Mouse (Mus musculus) erythroblast, embryonic 14.5 days (primary cell): ENCODE results near the gene Fmod. TPM values are rescaled to one million over a fixed set of nuclear protein-coding genes. Genes with fewer than 3 reads are reported as not detected.

ENCODE experiments used
- H3K27me3 ChIP-seq: 2 replicates; pipeline ENCODE4 v1.6.1; 2012; ENCODE audit warnings: inconsistent platforms; ENCODE audit not compliant: control insufficient read depth
- H3K36me3 ChIP-seq: 2 replicates; pipeline ENCODE4 v1.6.1; 2012; ENCODE audit warnings: mild to moderate bottlenecking, inconsistent platforms; ENCODE audit not compliant: control insufficient read depth
- H3K4me1 ChIP-seq: 2 replicates; pipeline ENCODE4 v1.6.1; 2012; ENCODE audit warnings: inconsistent platforms; ENCODE audit not compliant: control insufficient read depth
- H3K4me3 ChIP-seq: replicated peaks from 2 replicates; pipeline ENCODE3; 2012; ENCODE audit warnings: moderate library complexity, mild to moderate bottlenecking, inconsistent platforms
- H3K9me3 ChIP-seq: 2 replicates; pipeline ENCODE4 v1.6.1; 2012; ENCODE audit warnings: low read length, inconsistent platforms, mixed read lengths; ENCODE audit not compliant: control insufficient read depth
- GATA1 ChIP-seq: IDR thresholded peaks from 2 replicates; pipeline ENCODE4 v1.6.1; 2012; ENCODE audit warnings: low read length, inconsistent platforms, mixed read lengths
- TAL1 ChIP-seq: IDR thresholded peaks from 3 replicates; pipeline ENCODE4 v1.6.1; 2012; ENCODE audit warnings: low read length, inconsistent platforms, mixed read lengths
- polyA plus RNA-seq: library from polyadenylated mRNA; stranded (reverse); fragments of >175 nt; gene quantifications from 2 replicates; pipeline ENCODE4 v1.2.3, GENCODE M21; 2012

Gene Fmod
- polyA plus RNA-seq, 1 experiment: not detected

DNA sequence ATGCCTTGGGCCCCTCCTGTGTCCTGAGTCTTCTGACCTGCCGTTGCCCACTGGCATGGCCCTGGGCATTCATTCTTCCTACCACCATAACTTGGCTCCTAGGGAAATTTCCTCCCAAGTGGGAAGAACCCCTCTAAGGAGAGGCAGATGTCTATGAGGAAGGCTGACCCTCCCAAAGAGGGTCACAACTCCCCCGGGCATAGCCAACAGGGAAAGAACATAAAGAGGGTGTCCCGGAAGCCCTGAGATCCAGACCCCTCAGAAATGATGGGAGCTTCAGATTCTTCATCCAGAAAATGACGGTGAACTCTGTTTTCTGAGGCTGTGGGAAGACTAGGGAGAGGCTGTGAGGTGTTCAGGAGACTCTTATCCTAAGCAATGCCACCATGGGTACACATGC lies 58.7 kb downstream of the Fmod start:
- Histone ChIP-seq H3K9me3 (no peaks in the 10 kb centered on the region), H3K36me3 (peaks cover 3% of the 10 kb centered on the region; the same call in 1 of the 2 replicates), H3K27me3 (peaks cover 11% of the 10 kb centered on the region), H3K4me3 (no peak overlapping the region), H3K4me1 (peaks cover 97% of the 10 kb centered on the region)
- TF ChIP-seq GATA1 (no peak), TAL1 (no peak)

DNA sequence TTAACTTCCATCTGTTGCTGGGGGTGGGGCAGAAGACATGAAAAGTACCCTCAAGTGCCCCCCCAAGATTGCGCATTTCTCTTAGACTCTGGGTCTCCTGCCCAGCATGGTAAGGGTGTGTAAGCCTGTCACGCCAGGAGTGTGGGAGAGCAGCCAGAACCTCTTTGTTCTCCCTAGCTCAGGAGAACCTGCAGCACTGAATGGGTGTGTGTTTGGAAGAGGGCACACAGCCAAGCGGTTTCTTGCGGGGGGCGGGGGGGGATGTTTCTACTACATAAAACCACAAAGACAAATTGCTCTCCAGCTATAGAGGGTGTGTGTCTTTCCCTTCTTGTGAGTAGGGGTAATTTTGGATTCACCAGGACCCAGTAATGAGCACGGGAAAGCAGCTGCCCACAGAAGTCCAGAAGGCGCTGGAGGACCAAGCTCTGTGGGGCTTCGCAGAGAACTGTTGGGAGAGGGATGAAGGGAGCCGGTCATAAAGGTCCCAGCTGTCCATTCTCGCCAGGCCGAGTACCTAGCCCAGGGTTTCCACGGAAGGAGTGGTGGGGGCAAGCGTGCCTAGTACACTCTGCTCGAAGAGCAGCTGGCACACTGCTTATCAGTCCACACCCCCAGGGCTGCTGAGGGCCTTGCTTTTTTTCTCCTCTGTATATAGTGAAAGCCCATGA lies 59.3 kb downstream of the Fmod start:
- no peak for TF ChIP-seq TAL1
- TF ChIP-seq GATA1: no peak
- Histone ChIP-seq H3K4me3 (no peak overlapping the region), H3K9me3 (no peaks in the 10 kb centered on the region), H3K36me3 (peaks cover 3% of the 10 kb centered on the region; the same call in 1 of the 2 replicates), H3K4me1 (peaks cover 97% of the 10 kb centered on the region), H3K27me3 (peaks cover 11% of the 10 kb centered on the region)

- TF ChIP-seq TAL1 (no peak), GATA1 (no peak)
- Histone ChIP-seq H3K4me3 (no peak overlapping the region), H3K36me3 (peaks cover 3% of the 10 kb centered on the region; the same call in 1 of the 2 replicates), H3K9me3 (no peaks in the 10 kb centered on the region), H3K27me3 (peaks cover 14% of the 10 kb centered on the region), H3K4me1 (peaks cover 95% of the 10 kb centered on the region)
Observed at GRCm38 (mm10) chr1:134097080-134097855, 60.2 kb downstream of the Fmod start.

Other genes starting within 250 kb of the Fmod start
- 6.4 and 7.7 TPM in 2 replicates for gene Atp2b4, start 236.2 kb upstream of the Fmod start, polyA plus RNA-seq
- not detected in 2 replicates for gene Optc, start 129.3 kb upstream of the Fmod start, polyA plus RNA-seq
- gene Prelp, start 115.8 kb upstream of the Fmod start, polyA plus RNA-seq: not detected in 2 replicates
- 13.2 and 14.8 TPM in 2 replicates for gene Btg2, start 41.9 kb downstream of the Fmod start, polyA plus RNA-seq
- not detected in 2 replicates for gene Chit1, start 74.0 kb downstream of the Fmod start, polyA plus RNA-seq
- gene Chil1, start 144.9 kb downstream of the Fmod start, polyA plus RNA-seq: not detected in 2 replicates
- not detected in 2 replicates for gene Mybph, start 156.2 kb downstream of the Fmod start, polyA plus RNA-seq
- gene Adora1, start 198.2 kb downstream of the Fmod start, polyA plus RNA-seq: not detected in 2 replicates